Mouse (Mus musculus) heart, adult 2 months (tissue): Measurements from ENCODE around the gene Ttc28.

Source experiments
- CTCF ChIP-seq: fragments of 200-600 bp; IDR thresholded peaks from 2 replicates; pipeline ENCODE4 v1.8.1; 2022; ENCODE audit warnings: antibody characterized with exemption, mild to moderate bottlenecking, moderate library complexity
- POLR2A ChIP-seq: fragments of 200-500 bp; IDR thresholded peaks from 2 replicates; pipeline ENCODE4 v1.6.1; 2011; ENCODE audit warnings: mild to moderate bottlenecking, low read depth, low read length, control low read depth; ENCODE audit not compliant: insufficient read depth

DNA sequence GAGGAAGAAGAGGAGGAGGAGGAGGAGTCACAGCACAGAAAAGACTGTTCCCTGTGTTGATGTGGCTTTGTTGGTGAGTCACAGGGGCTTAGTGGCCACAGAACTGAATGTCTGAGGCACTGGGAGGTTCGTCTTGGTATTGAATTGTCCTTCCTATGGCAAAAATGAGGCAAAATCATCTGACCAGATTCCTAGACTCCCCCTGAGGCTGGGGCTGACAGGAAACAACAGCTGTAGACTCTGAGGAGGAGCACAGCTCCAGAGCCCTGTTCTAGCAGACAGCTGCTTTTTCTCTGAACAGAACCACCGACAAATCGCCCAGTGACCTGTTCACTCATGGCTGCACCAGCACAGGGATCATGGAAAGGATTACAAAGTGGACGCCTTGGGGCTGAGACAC is 326.2 kb downstream of the Ttc28 start:
- TF ChIP-seq CTCF (no peak), POLR2A (no peak)
